Mouse (Mus musculus): Measurements from ENCODE around the gene Aldh1l1.

Gene Aldh1l1

DNA sequence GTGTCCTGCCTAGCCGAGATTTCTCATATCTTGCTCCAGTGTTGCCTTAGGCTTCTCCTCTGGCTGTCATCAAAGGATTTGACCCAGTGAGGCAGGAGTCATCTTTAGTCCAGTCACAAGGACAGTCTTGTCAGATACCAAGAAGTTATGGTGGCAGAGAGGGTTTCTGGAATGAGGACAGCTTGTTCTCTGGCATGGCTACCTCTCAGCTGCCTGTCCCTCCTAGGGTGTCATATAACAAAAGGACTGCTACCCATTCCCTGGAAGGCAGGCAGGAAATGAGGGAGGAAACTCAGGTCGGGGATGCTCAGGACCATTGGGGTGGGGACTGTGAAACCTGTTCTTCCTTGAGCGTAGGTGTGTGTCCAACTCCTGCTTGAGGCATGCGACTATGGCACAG, 14.1 kb upstream of the Aldh1l1 start:
- in situ Hi-C loops (cut with MboI, MseI), result no loop called here

DNA sequence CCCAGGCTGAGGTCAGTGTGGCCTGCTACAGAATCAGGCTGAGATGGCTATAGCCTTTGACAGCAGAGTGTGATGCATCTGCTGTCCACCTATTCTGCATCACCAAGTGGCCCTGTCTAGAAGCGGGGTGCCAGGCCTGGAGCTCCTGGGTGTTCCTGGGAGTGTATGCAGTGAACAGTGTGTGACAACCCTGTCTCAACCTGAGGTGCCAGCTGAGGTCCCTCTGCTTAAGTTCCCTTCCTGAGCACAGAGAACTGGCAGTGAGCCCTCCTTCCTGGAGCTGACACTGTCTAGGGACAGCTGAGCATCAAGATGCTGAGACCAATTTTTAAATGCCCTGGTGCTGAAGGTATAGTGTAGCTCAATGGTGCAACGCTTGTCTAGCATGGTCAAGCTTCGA, 13.5 kb upstream of the Aldh1l1 start:
- in situ Hi-C loops (cut with MboI, MseI), result no loop called here

DNA sequence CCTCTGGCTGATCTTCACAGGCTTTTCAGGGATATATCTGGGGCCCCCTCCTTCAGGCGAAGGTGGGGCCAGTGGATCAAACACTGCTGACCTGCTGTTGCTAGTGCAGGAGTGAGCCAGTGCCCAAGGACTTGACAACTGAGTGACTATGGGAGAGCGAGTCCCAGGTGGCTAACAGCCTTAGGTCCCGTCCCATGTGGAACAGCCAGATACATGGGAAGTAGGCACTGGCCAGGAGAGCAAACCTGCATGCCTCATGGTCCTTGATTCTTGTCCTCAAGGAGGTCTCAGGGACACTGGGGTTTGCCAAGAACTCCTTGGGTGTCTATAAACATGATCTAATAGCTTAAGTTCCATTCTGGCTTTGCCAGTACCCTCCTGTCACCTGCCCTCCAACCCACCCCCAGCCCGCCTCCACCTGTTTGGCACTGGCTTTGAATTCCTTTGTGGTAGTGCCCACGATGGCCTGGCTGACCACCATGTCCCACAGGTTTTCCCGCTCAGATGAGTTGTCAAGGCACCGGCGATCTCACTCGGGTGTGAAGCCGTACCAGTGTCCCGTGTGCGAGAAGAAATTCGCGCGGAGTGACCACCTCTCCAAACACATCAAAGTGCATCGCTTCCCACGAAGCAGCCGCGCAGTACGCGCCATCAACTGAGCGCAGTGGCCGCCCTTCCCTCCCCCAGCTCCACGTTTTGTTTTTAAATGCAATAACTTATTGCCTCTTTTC, 12.4 kb upstream of the Aldh1l1 start:
- in situ Hi-C loops (cut with MboI, MseI), result no loop called here

DNA sequence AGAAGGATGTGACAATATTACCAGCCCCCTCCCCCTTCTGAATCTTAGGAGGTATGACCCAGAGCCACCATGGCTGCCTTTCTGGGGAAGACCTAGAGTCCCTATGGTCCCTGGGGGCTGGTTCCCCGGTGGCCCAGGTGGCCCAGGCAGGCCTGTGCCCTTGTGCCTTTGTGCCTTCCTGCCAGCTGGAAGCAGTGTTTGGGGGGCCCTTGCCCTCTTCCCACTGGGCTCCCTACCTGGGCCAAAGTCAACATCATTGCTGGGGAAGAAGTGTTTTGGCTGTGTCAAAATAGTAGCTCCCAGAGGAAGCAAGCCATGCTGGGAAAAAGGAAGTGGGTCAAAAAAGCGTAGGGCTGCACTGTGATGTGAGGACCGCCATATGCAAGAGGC, 11.9 kb upstream of the Aldh1l1 start:
- in situ Hi-C loops (cut with MboI, MseI), result no loop called here

DNA sequence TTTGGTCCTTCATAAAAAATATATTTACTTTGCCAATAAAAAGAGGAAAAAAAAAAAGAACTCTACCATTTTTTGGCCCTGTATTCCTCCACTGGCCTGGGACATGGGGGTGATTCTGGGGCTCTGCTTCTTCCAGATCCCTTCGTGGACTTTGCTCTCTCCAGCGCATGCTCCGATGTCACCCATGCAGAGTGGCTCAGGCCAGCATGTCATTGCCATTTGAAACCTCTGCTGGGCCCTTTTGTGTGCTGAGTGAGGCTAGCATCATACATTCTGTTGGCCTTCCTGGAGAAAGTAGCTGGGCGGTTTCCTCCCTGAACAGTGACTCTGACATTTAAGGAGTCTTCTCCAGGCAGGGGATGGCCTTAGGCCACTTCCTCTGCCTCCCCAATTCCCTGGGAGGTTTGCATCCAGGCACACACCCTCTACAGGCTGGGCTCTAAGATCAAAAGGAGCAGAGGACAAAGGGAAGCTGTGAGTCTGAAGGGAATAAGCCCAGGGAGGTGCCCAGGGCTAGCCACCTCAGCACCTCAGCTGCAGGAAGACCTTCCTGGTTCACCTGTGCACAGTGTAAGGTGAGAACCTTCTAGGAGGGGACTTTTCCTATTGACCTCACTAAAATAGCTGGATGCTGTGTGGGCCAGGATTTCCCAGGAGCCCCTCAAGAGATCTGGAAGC, 10.9 kb upstream of the Aldh1l1 start:
- in situ Hi-C loops (cut with MboI, MseI), result no loop called here

DNA sequence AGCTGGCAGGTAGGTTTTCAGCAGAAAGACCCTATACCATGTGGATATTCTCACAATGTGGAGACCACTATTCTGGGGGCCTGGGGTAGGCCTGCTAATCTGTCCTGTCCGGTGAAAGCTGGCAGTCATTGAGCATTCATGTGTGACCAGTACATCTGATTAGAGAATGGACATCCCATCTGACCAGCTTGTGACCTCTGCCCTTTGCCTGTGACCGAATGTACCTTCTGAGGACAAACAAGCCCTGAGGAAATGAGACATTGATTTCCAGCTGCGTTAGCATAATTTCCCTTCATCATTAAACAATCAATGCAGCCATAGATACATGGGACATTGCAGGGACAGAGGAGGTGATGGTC, 10.4 kb upstream of the Aldh1l1 start:
- in situ Hi-C loops (cut with MboI, MseI), result no loop called here

DNA sequence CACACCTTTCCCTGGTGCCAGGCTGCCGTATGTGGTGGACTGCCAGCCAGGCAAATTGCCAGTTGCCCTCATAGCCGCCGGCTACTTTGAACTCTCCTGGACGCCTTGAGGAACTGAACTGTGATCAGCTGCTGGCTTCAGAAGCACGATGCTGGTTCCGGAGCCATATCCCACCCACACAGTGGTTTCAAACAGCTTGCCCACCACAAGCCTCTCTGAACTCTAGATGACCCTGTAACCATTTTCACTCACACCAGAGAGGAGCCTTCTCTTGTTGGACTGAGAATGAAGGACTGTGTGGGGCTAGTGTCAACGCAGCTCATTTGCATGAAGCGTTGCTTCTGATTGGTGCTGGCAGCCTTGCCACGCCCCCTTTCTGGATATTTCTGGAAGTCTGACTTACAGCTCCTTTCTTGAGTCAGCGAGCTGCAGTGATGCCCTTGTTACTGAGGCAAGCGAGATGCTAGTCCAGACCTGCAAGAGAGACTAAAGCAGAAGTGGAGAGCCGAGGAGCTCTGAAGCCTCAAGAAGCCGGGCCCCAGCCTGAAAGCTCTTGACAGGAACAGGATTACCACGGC, 9.2 kb upstream of the Aldh1l1 start:
- in situ Hi-C loops (cut with MboI, MseI), result no loop called here

DNA sequence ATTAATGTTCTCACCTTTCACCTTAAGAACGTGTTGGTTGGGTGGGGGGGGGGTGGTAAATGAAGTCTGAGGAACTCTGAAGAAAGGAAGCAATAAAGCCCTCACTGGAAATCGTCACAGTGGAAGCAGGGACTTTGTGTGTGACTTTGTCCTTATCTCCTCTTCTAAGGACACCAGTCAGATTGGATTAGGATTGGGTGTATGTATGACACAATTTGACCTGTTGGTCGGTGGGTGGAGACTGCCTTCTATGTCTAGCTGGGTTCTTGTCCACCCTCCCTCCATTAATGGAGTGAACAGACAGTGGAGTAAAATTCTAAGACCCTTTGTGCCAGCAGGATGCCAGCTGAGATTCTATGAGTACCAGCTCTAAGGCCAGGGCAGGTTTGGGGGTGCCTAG, 2.0 kb upstream of the Aldh1l1 start:
- in situ Hi-C loops (cut with MboI, MseI), result no loop called here

DNA sequence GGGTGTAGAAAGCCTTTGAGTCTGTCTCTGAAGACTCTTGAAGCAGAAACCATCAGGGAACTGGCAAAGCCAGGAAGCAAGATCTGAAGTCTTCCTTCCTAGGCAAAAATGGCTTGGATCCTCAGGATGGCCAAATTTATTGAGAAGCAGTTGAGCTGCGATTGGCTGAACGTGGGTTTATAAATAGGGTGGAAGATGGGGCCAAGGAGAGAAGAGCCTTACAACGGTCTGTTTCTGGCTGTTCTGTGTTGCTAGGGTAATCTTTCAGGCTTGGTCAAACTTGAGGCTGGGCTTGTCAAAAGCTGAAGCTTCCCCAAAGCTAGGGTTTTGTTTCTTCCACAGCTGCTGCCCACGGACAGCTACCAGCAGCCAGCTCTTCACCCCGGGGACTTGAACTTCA, 1.4 kb upstream of the Aldh1l1 start:
- in situ Hi-C loops (cut with MboI, MseI), result no loop called here

DNA sequence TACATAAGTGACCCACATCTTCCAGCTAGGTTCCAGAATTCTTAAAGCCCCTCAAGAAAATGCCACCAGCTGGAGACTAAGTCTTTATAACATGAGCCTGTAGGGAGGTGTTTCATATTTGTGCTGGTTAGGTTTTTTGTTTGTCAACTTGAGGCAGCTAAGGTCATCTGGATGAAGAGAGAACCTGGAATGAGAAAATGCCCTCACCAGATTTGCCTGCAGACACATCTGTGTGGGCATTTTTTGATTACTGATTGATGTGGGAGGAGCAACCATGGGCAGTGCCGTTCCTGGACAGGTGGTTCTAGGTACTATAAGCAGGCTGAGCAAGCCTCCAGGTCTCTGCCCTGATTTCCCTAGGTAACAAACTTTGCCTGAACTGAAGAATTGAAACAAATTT, 1.3 kb downstream of the Aldh1l1 start:
- in situ Hi-C loops (cut with MboI, MseI), result no loop called here

DNA sequence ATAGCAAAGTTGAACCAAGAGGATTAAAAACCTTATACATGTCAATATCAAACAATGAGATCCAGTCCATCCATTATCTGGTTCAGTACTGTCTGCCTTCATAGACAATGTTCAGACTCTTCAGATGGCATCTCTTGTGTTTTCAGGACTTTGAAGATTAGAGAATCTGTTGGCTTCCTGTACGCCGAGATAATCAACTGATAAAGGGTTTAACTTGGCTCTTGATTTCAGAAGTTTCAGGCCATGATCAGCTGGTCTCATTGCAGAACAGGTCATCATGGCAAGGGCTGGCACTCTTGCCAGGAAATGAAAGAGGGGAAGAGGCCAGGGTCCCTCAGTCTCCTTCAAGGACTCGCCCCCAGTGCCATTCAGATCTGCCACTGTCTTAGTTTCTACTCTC, 3.3 kb downstream of the Aldh1l1 start:
- in situ Hi-C loops (cut with MboI, MseI), result no loop called here

DNA sequence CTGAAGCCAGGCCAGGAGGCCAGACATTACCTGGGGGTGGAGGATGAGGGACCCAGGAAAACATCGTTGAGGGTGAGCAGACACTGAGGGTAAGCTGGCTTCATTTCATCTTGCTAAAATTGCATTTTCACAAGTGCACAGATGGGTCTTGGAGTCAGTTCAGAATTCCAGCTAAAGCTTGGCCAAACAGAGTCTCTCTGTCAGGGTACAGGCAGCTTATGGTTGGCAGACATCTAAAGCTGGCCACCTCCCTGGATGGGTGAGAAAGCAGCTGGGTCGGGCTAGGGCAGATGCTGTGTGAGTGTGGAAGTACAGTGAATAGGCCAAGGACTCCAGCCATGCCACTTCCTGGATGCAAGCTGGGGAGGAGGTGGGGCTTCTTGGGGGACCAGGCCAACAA, 4.7 kb downstream of the Aldh1l1 start:
- in situ Hi-C loops (cut with MboI, MseI), result no loop called here

DNA sequence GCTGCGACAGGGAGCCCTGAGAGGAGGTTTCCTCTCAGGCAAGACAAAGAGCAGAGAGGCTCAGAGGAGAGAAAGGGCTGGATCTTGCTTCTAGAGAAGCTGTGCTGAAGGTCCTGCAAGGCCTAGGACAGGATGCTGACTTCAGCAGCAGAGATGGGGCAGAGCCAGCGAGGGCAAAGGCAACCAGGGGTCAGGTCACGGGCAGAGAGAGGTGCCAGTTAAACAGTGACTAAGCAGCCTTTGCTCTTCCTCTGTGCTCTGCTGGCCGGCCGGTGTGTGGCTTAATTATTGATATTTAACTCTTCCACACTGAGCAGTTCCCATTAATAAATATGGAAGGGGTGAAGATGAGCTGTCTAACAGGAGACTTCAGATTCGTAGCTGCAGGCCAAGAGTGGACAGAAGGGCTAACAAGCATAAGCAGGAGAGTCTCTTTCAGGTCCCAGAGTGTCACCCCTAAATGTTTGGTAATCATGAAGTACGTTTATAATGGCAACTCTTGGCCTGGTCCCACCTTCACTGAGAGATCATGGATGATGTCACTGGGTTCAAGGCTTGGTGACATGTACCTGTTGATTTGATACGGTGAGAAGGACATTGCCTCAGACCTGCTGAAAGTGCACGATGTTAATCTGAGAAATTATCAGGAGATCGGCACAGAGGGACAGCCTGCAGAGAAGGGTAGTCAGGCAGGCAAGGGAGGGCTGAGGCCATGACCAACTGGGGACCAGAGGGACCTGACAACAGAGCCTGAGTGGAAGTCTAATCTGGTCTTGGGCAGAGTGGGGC, 5.9 kb downstream of the Aldh1l1 start:
- in situ Hi-C loops (cut with MboI, MseI), result no loop called here

DNA sequence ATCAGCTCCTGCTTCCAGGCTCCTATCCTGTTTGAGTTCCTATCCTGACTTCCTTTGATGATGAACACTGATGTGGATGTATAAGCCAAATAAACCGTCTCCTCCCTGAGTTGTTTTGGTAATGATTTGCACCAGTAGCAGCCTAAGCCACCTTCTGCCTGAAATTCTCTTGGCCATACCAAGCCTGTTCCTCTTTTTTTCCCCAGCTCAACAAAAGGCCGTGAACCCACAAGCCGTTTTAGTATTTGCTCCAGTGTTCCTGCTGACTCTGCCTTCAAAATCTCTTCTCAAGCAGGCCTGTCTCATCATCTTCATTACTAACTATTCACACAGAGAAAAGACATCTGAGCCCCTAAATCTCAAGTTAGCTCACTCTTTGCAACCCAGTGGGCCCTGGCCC, 7.9 kb downstream of the Aldh1l1 start:
- in situ Hi-C loops (cut with MboI, MseI), result no loop called here

DNA sequence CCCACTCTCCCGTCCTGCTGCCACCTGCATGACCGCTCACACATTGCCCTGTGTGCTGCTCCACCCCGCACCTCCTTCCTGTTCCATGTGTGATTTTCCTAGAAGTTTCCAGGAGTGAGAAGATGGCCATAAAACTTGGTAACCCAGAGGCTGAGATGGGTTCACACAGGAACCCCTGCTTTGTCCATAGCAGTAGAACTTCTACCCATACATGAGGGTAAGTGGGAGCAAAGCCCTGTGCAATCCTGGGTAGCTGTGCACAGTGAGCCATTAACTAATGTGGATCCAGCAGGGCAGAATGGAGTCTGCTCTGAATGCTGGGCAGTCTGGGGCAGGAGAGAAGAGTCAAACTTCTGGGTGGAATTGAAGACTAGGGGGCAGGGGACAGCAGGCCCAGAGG, 8.3 kb downstream of the Aldh1l1 start:
- in situ Hi-C loops (cut with MboI, MseI), result no loop called here

DNA sequence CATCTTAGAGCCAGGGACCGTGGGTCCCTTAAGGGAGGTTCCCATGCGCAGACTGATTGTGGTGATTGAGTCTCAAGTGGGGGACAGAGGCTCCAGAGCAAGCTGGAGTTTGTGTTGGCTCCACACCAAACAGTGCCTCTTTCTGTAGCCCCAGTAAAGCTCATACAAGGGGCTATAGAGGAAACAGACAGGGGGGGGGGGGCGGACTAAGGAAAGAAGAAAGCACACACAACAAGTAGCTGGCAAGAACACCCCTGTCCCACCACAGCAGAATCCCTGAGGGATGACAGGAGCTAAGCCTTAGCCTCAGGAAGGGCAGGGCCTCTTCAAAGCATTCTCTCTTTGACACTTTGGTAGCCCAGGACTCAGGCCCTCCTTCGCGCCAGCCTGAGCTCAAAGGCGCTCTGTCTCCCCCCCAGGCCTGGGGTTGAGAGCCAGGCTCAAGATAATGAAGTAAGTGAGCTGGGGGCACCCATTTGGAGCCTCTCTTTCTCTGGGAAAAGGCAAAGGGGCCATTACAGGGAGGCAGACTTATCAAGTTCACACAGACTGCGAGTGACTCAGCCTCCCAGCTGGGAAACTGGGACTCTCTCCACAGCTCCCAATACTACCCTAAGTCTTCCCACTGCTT, 9.2 kb downstream of the Aldh1l1 start:
- in situ Hi-C loops (cut with MboI, MseI), result no loop called here

DNA sequence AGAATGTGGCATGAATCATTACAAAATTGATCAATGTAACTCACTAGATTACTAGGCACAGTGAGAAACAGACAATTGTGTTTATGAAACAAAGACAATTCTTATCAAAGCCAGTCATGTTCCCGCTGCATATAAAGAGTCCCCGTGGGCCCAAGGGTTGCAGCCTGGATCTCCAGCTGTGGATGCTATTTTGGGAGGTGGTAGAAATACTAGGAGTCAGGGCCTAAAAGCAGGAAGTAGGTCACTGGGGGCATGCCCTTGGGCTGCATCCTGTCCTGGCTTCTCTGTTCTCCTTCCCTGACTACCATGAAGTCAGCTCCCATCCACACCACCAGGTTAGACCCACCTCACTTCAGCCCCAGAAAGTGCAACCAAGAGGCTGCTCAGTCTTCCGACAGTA, 10.0 kb downstream of the Aldh1l1 start:
- in situ Hi-C loops (cut with MboI, MseI), result no loop called here

DNA sequence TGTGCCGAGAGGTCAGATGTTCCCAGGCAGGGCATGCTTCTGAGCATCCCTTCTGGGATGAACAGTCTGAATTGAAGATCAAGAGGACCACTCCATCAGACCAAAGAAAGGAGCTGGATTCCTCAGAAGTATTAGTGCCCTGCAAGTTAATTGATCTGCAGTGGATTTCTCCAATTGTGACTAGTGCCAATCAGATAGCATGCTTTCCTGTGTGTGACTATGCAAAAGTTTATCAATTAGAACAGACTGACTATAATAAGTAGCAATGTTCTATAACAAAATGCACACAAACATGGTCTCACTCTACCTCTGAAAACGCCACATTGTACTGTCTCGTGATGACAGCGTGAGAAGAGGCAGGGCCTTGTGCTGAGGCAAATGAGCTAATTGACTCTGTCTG, 13.3 kb downstream of the Aldh1l1 start:
- in situ Hi-C loops (cut with MboI, MseI), result no loop called here

DNA sequence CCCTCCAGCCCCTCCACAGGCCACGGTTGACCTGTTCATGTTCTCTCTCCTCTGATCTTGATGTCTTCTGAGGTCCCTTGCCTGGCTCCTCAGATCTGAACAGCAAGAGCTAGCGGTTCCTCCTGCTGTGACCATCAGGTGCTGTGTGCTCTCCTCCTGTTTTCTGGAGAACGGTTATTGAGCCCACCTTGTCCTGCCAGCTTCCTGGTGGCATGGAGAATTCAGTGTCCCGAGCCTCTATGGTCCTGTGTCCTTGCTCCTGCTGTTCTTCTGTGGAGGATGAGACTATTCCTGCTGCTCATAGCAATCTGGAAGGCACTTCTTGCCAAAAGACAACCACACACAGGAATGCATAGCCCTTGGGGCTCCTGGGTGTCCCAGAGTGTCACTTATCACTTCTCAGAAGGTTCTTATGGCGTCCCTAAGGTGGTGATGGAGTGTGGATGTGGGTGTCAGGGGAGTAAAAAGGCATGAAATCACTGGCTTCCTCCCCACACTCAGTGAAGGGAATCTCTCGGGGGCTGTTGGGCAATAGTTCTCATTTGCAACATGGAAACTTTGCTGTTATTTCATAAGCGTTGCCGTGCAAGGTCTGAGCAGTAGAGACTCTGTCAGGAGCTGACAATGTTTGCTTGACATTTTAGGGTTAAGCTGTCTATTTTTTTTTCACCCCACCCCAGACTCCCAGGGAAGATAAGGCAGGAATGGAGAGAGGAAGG, 15.2 kb downstream of the Aldh1l1 start:
- in situ Hi-C loops (cut with MboI, MseI), result no loop called here

DNA sequence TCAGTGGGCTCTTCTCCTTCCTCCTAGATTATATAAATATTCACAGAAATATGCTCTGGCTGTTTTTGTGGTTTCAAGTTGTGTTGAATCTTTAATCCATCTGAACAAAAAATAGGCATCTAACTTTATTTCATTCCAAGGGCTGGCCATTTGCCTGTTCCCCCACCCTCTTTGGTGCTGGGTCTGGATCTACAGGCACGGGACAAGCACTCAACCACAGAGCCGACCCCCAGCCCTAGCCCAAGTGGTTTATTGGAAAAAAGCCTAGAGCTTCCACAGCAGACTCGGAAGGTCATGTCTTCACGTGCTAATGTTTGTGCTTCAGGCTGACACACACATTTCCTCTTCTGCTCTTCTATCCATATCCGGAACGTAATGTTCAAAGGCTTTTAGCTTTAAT, 19.7 kb downstream of the Aldh1l1 start:
- in situ Hi-C loops (cut with MboI, MseI), result no loop called here

DNA sequence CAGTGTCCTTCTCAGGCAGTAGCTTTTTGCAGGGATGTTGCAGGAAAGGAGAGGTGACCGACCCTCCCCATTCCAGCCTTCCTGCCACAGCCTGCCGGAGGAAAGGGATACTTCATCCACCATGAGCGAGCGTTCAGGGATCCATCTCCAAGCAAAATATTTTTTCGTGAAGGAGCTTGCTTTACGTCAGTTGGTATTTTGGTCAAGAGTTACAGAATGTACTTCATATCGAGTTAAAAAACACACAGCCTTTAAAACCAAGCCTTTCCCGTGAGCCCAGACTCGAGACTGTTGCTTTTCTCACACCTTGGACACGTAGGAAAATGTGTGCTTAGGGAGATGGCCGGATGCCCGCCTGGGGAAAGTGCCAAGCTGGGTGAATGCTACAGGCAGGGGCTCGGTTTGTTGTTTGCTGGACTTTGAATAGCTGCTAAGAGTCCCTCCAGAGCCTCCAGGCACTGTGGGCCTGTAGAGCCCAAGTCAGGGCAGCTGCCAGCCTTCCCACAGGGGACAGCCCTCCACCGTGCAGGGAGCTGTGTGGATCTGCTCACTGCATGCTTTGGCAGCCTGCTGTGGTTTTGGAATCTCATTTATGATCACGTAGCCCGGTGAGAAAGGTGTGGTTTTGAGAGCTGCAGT, 20.6 kb downstream of the Aldh1l1 start:
- in situ Hi-C loops (cut with MboI, MseI), result no loop called here

Data from T-helper 2 cell (primary cell).